Mouse (Mus musculus) myocyte (in vitro differentiated cells): ENCODE data around the gene Rtl1. TPM values are rescaled to one million over a fixed set of nuclear protein-coding genes. Genes with fewer than 3 reads are reported as not detected.

Experiments
- H3K27me3 ChIP-seq: one replicate; pipeline ENCODE4 v1.6.1; 2011; ENCODE audit not compliant: control insufficient read depth, insufficient read depth, insufficient read length
- H3K36me3 ChIP-seq: one replicate; pipeline ENCODE4 v1.6.1; 2011; ENCODE audit not compliant: control insufficient read depth, insufficient read depth
- H3K4me2 ChIP-seq: one replicate; pipeline ENCODE4 v1.6.1; 2011; ENCODE audit warnings: low read depth, control low read depth
- H3K4me3 ChIP-seq: one replicate; pipeline ENCODE4 v1.5.1; 2011; ENCODE audit warnings: mild to moderate bottlenecking, control low read depth, moderate library complexity
- H3K79me2 ChIP-seq: one replicate; pipeline ENCODE4 v1.6.1; 2011; ENCODE audit not compliant: control insufficient read depth, insufficient read depth
- H3ac ChIP-seq: one replicate; pipeline ENCODE4 v1.6.1; 2011; ENCODE audit not compliant: control insufficient read depth, insufficient read length
- CEBPB ChIP-seq: IDR thresholded peaks from 2 replicates; pipeline ENCODE4 v1.6.1; 2011; ENCODE audit warnings: mild to moderate bottlenecking, moderate library complexity; ENCODE audit not compliant: poor library complexity, insufficient read depth, severe bottlenecking
- E2F4 ChIP-seq: IDR thresholded peaks from one replicate; pipeline ENCODE4 v1.6.1; 2011; ENCODE audit warnings: mild to moderate bottlenecking, control low read depth, moderate library complexity; ENCODE audit not compliant: insufficient read depth
- MAX ChIP-seq: IDR thresholded peaks from one replicate; pipeline ENCODE4 v1.6.1; 2011; ENCODE audit warnings: low read depth, mild to moderate bottlenecking, control low read depth
- MYOD1 ChIP-seq, 3 experiments: IDR thresholded peaks; one replicate each; pipeline ENCODE4 v1.6.1; 2011; ENCODE audit warnings: control low read depth in 2 of 3, low read depth in 2 of 3, mild to moderate bottlenecking in 2 of 3, moderate library complexity in 1 of 3; ENCODE audit not compliant: insufficient read length in 2 of 3, control insufficient read depth in 1 of 3
- MYOG ChIP-seq, 3 experiments: IDR thresholded peaks; one replicate each; pipeline ENCODE4 v1.6.1; 2011; ENCODE audit warnings: control low read depth in 2 of 3, low read depth in 2 of 3, mild to moderate bottlenecking in 2 of 3; ENCODE audit not compliant: insufficient read length in 2 of 3, control insufficient read depth in 1 of 3, insufficient read depth in 1 of 3
- POLR2A ChIP-seq: IDR thresholded peaks from one replicate; pipeline ENCODE4 v1.6.1; 2011; ENCODE audit warnings: low read depth, mild to moderate bottlenecking, control low read depth, moderate library complexity; ENCODE audit not compliant: insufficient read length
- POLR2AphosphoS2 ChIP-seq: IDR thresholded peaks from one replicate; pipeline ENCODE4 v1.6.1; 2011; ENCODE audit warnings: low read depth, control low read depth; ENCODE audit not compliant: insufficient read length
- REST ChIP-seq: IDR thresholded peaks from one replicate; pipeline ENCODE4 v1.6.1; 2011; ENCODE audit warnings: mild to moderate bottlenecking, control low read depth, moderate library complexity; ENCODE audit not compliant: insufficient read depth, insufficient read length
- SRF ChIP-seq: IDR thresholded peaks from one replicate; pipeline ENCODE4 v1.6.1; 2011; ENCODE audit warnings: low read depth; ENCODE audit not compliant: control insufficient read depth, insufficient read length
- TCF12 ChIP-seq: IDR thresholded peaks from one replicate; pipeline ENCODE4 v1.6.1; 2011; ENCODE audit warnings: mild to moderate bottlenecking, control low read depth; ENCODE audit not compliant: poor library complexity, insufficient read depth, severe bottlenecking
- TCF3 ChIP-seq: IDR thresholded peaks from one replicate; pipeline ENCODE4 v1.6.1; 2011; ENCODE audit warnings: low read depth, control low read depth; ENCODE audit not compliant: insufficient read length
- USF1 ChIP-seq: IDR thresholded peaks from one replicate; pipeline ENCODE4 v1.6.1; 2011; ENCODE audit warnings: low read depth, mild to moderate bottlenecking, control low read depth, moderate library complexity
- polyA plus RNA-seq: library from polyadenylated mRNA; unstranded; fragments of >200 nt; fragmentation: generic; extraction: Trizol; gene quantifications from one replicate; pipeline ENCODE4 v1.2.1, GENCODE M21; 2012; ENCODE audit warnings: missing spikeins

Gene Rtl1
- polyA plus RNA-seq, 1 experiment, result not detected

DNA sequence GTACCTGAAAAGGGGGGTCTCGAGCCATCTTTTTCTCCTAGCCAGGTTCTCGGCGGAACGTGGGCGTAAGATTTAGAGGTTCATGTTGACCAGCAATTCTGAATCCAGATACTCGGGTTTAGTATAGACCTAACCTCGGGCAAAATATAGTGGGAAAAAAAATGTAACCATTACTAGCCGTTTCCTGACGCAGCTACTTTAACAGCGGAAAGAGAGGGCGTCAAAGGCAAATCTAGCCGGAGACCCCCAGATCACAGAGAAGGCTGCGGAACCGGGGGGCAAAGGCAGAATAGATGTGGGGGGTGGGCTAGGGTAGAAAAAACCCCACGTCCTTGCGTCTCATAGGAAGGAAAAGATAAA, 58.6 kb downstream of the Rtl1 start:
- no peak overlapping the region for H3K4me2 ChIP-seq
- H3K79me2 ChIP-seq, result no peaks in the 10 kb centered on the region
- no peaks in the 10 kb centered on the region for H3K36me3 ChIP-seq
- H3K4me3 ChIP-seq, result no peak overlapping the region
- H3ac ChIP-seq, result no peak overlapping the region
- no peak for TF ChIP-seq SRF
- no peak for TF ChIP-seq MAX
- TF ChIP-seq POLR2A, result no peak
- TF ChIP-seq E2F4, result no peak
- no peak for TF ChIP-seq CEBPB
- no peak for TF ChIP-seq TCF3
- TF ChIP-seq REST, result no peak
- no peak for TF ChIP-seq MYOG (IDR thresholded peaks at IDR 0.05; ENCODE audit: control insufficient read depth in 1 of 3, insufficient read depth in 1 of 3, insufficient read length in 2 of 3, low read depth in 2 of 3)
- TF ChIP-seq USF1, result no peak
- TF ChIP-seq MYOD1 (IDR thresholded peaks at IDR 0.05; ENCODE audit: control insufficient read depth in 1 of 3, insufficient read length in 2 of 3, low read depth in 2 of 3), result no peak
- TF ChIP-seq POLR2AphosphoS2, result no peak
- no peak for TF ChIP-seq TCF12
- H3K27me3 ChIP-seq, result no peaks in the 10 kb centered on the region

DNA sequence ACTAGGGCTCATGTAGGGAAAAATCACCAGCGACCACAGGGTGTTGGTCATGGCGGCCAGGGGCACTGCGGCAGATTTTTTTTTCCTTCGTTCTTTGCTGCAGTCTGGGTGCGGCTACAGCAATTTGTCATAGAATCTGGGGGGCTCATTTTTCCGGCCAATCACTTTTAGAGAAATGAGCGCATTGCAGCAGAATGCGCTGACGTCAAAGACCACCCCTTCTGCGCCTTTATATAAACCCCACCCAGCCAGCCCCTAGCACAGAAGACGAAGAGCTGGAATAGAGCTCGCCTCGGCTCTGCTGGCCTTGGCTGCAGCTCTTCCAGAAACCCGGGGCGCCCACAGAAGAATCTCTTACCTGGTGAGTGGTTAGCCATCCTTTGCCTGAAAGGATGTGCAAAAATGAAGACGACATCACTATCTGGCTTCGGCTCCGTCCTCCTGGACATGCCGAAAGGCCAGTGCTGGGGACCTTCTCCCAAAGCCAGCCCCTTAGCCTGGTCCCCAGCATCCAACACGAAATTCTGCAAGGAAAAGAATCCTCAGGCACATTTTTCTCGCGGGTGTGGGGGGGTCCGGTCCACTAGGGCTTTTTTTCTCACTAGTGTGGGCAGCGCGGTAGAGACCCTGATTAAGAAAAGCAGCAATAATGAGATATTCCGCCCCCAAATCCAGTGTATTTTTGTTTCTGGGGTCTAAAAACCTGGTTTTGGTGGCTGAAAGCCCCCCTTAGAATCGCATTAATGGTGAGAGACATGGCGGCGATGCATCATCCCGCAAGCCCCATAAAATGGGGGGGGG, 59.2 kb downstream of the Rtl1 start:
- H3ac ChIP-seq, result no peak overlapping the region
- no peaks in the 10 kb centered on the region for H3K27me3 ChIP-seq
- H3K36me3 ChIP-seq, result no peaks in the 10 kb centered on the region
- H3K4me2 ChIP-seq, result no peak overlapping the region
- no peak overlapping the region for H3K4me3 ChIP-seq
- H3K79me2 ChIP-seq, result no peaks in the 10 kb centered on the region
- TF ChIP-seq SRF, result no peak
- no peak for TF ChIP-seq POLR2A
- no peak for TF ChIP-seq CEBPB
- no peak for TF ChIP-seq MAX
- TF ChIP-seq TCF3, result no peak
- no peak for TF ChIP-seq POLR2AphosphoS2
- no peak for TF ChIP-seq TCF12
- TF ChIP-seq REST, result no peak
- TF ChIP-seq MYOG (IDR thresholded peaks at IDR 0.05; ENCODE audit: control insufficient read depth in 1 of 3, insufficient read depth in 1 of 3, insufficient read length in 2 of 3, low read depth in 2 of 3), result no peak
- no peak for TF ChIP-seq USF1
- no peak for TF ChIP-seq MYOD1 (IDR thresholded peaks at IDR 0.05; ENCODE audit: control insufficient read depth in 1 of 3, insufficient read length in 2 of 3, low read depth in 2 of 3)
- no peak for TF ChIP-seq E2F4

DNA sequence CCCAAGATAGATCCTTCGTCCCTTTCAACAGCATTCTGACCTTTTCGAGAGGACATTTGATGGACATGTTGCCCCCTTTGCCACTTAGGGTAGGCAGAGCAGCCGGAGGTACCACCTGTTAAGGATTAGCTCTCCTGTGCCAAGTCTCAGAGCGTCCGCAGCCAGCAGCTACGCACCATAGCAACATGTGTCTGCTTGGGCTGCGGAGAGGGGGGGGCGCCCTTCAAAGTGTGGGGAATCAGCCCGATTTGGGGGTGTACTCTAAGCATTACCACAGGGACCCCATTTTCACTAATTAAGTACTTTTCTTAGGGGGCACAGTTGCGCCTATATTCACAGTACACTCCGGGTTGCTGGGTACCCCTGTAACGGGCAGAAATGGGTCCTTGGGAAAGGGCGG, 60.2 kb downstream of the Rtl1 start:
- Histone ChIP-seq H3K79me2 (no peaks in the 10 kb centered on the region), H3K4me2 (no peak overlapping the region), H3K4me3 (no peak overlapping the region), H3K36me3 (no peaks in the 10 kb centered on the region), H3K27me3 (no peaks in the 10 kb centered on the region), H3ac (no peak overlapping the region)
- TF ChIP-seq USF1 (no peak), SRF (no peak), MYOG (IDR thresholded peaks at IDR 0.05; ENCODE audit: control insufficient read depth in 1 of 3, insufficient read depth in 1 of 3, insufficient read length in 2 of 3, low read depth in 2 of 3) (no peak), TCF12 (no peak), TCF3 (no peak), CEBPB (no peak), E2F4 (no peak)

Other genes with a start within 250 kb of the Rtl1 start
- gene Dlk1, start 147.5 kb downstream of the Rtl1 start, polyA plus RNA-seq, result not detected